Mouse (Mus musculus) small intestine, adult 2 months (tissue): ENCODE data around the gene Usp54. TPM values are rescaled to one million over a fixed set of nuclear protein-coding genes. Genes with fewer than 3 reads are reported as not detected.

Experiments
- H3K27ac ChIP-seq: fragments of 200-500 bp; 2 replicates; pipeline ENCODE4 v1.5.1; 2012; ENCODE audit warnings: low read depth, low read length, control low read depth, inconsistent platforms; ENCODE audit not compliant: insufficient read depth
- H3K27me3 ChIP-seq: fragments of 200-500 bp; 2 replicates; pipeline ENCODE4 v1.6.1; 2012; ENCODE audit warnings: mild to moderate bottlenecking, moderate library complexity, low read length, inconsistent platforms; ENCODE audit not compliant: control insufficient read depth, insufficient read depth
- H3K36me3 ChIP-seq: fragments of 200-500 bp; 2 replicates; pipeline ENCODE4 v1.6.1; 2012; ENCODE audit warnings: mild to moderate bottlenecking, low read length, control low read depth, inconsistent platforms; ENCODE audit not compliant: control insufficient read depth, insufficient read depth
- H3K4me1 ChIP-seq: fragments of 200-500 bp; 2 replicates; pipeline ENCODE4 v1.6.1; 2012; ENCODE audit warnings: low read length, inconsistent platforms, mixed read lengths; ENCODE audit not compliant: control insufficient read depth, insufficient read depth, insufficient read length
- H3K4me3 ChIP-seq: fragments of 200-500 bp; 2 replicates; pipeline ENCODE4 v1.5.1; 2012; ENCODE audit warnings: low read depth, mild to moderate bottlenecking, control low read depth, inconsistent platforms, low read length, moderate library complexity
- CTCF ChIP-seq: fragments of 200-500 bp; IDR thresholded peaks from 2 replicates; pipeline ENCODE4 v1.5.1; 2012; ENCODE audit warnings: low read depth, mild to moderate bottlenecking, control low read depth, inconsistent platforms, low read length, moderate library complexity, mixed read lengths; ENCODE audit not compliant: insufficient replicate concordance, insufficient read length; ENCODE audit errors: extremely low read depth
- POLR2A ChIP-seq: fragments of 200-500 bp; IDR thresholded peaks from 2 replicates; pipeline ENCODE4 v1.6.1; 2012; ENCODE audit warnings: low read depth, mild to moderate bottlenecking, control low read depth, inconsistent platforms, low read length, moderate library complexity
- WGBS: fragments of 180-500 bp; shearing (Covaris S2); methylation state at CpG from one replicate; pipeline ENCODE4 v1.1.7; 2018; 5-methylcytosine and 5-hydroxymethylcytosine counted together
- polyA plus RNA-seq: library from polyadenylated mRNA; depleted of rRNA; stranded (reverse); fragments of >200 nt; gene quantifications from 2 replicates; pipeline ENCODE4 v1.2.3, GENCODE M21; 2012

Usp54 gene
- polyA plus RNA-seq, 1 experiment = 1.4 TPM

DNA sequence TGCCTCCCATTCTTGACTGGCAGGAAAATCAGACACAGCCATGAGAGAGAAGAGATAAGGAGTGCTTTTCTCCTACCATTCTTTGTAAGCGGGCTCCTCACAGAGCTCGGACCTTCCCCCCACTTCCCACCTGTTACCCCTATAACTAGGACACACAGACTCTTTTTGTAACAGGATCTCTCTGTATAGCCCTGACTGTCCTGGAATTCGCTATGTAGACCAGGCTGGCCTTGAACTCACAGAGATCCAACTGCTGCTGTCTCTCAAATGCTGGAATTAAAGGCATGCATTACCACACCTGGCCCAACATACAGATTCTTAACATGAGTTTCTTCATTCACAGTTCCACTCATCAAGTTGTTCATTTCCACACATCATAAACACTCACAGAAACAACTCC, 21.9 kb upstream of the Usp54 start:
- 0 out of 2 replicates have a peak, but pooled peaks cover 5% of the 10 kb centered on the region for H3K27me3 ChIP-seq
- no peak overlapping the region for H3K4me3 ChIP-seq
- WGBS = 93% methylated on average over 3 of the region's 3 CpGs
- H3K36me3 ChIP-seq = no peaks in the 10 kb centered on the region
- peaks cover 7% of the 10 kb centered on the region for H3K4me1 ChIP-seq
- H3K27ac ChIP-seq = no peak overlapping the region
- TF ChIP-seq CTCF (no peak), POLR2A (no peak)

DNA sequence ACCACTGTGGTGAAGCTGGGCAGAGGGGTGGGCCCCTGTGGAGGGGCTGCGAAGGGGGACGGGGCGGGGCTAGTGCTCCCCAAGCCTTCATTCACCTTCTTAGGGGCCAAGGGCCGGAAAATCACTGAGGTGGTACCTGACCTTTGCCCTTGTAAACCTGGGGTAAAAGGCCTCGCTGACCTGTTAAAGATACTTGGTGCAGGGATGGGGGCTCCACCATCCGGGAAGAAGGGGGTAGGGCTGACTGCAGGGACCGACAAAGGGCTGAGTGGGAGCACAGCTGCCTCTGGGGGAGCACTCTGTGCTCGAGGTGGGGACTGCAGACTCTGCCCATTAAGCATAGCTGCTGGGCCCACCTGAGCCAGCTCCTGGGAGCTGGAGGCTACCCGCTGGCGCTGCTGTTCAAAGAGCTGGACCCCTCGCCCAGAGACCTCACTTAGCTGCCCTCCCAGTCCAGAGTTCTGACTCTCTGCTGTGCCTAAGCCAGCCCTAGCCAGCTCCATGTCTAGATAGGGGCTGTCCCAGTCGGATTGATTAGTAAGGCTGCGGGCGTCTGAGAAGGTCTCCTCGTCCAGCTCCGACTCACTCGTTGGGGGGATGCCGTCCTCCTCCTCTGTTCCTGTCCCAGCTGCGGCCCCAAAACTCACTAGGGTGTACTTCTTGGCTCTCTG, 20.9 kb upstream of the Usp54 start:
- Histone ChIP-seq H3K27ac (no peak overlapping the region), H3K4me3 (peak overlapping the region; percentile 77), H3K4me1 (peaks cover 5% of the 10 kb centered on the region), H3K27me3 (0 out of 2 replicates have a peak, but pooled peaks cover 5% of the 10 kb centered on the region), H3K36me3 (no peaks in the 10 kb centered on the region)
- TF ChIP-seq CTCF (no peak), POLR2A (no peak)
- WGBS = 36% methylated on average over 19 of the region's 19 CpGs

DNA sequence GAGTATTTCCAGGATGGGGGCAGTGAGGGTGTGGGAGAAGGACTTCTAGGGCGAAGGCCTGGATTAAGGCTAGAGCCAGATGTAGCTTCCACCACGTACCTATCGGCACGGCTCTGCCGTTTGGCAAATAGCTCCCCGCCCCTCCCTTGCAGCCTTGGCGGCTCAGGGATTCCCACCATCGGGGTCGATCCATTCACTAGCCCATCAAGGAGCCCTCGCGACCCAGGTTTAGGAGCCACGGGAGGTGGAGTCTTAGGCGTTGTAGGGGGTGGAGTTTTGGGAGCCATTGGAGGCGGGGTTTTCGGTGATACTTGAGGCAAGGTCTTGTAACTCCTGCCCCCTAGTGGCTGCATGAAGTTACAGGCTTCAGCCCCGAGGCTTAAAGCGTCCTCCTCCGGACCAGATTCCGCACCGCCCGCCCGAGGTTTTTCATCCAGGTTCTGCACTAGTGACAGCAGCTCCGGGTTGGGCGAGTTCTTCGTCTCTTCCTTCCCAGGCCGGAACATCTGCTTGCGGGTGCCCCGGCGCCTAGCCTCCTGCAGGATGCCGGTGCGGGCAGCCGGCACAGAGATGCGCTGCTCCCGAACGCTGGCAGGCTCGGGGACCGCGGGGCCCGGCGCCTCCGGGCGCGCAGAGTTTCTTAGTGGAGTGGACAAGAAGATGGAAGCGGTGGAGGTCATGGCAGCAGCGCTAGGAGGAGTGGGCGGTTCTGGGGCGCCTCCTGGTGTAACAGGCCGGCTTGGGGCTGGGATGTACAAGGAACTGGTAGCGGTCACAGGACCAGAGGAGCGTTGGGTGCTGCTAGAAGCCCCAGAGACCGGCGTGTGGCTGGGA, 20.2 kb upstream of the Usp54 start:
- Histone ChIP-seq H3K36me3 (no peaks in the 10 kb centered on the region), H3K27ac (0 out of 2 replicates have a peak overlapping the region, but pooled peaks have one; percentile 44), H3K4me1 (peaks cover 5% of the 10 kb centered on the region), H3K4me3 (peak overlapping the region; percentile 77), H3K27me3 (0 out of 2 replicates have a peak, but pooled peaks cover 5% of the 10 kb centered on the region)
- WGBS = 2% methylated on average over 52 of the region's 52 CpGs
- TF ChIP-seq CTCF = peak; percentile 90
- no peak; the same call in none of the 2 replicates for TF ChIP-seq POLR2A

DNA sequence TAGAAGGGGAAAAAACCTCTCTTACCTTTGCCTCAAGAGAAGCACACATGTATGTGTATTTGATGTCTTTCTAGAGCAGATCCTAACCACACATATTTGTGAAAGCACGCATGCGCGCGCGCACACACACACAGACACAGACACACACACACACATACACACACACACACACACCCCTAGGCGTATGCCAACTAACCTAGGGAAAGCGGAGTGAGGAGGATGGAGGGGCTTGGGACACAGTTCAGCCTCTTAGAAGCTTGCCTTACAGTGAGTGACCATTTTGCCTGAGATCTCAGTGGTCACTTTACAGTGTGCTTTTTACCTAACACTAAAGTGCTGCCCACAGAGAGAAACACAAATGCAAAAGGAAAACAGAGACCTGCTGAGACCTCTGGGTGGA, 18.8 kb upstream of the Usp54 start:
- H3K4me3 ChIP-seq = no peak overlapping the region
- no peak for TF ChIP-seq CTCF
- no peak for TF ChIP-seq POLR2A
- 0 out of 2 replicates have a peak, but pooled peaks cover 5% of the 10 kb centered on the region for H3K27me3 ChIP-seq
- peaks cover 5% of the 10 kb centered on the region for H3K4me1 ChIP-seq
- WGBS = 97% methylated on average over 7 of the region's 7 CpGs
- H3K27ac ChIP-seq = no peak overlapping the region
- no peaks in the 10 kb centered on the region for H3K36me3 ChIP-seq

DNA sequence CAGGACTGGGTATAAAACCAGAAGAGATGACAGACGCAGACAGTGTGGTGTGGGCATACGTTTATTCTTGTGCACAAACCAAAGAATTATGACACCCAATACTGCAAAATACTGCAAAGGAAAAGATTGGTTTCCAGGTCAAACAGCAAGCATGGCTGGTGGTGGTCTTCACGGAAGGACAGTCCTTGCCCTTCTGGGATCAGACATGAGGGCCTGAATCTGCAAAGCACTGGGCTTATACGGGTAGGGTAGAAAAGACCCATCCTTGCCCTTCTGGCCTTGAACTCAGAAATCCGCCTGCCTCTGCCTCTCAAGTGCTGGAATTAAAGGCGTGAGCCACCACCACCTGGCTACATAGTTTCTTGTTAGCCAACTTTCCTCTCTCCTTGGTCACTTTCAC, 18.0 kb upstream of the Usp54 start:
- 89% methylated on average over 6 of the region's 6 CpGs for WGBS
- TF ChIP-seq POLR2A = no peak
- TF ChIP-seq CTCF = no peak
- H3K4me1 ChIP-seq = peaks cover 5% of the 10 kb centered on the region
- no peak overlapping the region for H3K27ac ChIP-seq
- H3K4me3 ChIP-seq = no peak overlapping the region
- H3K36me3 ChIP-seq = no peaks in the 10 kb centered on the region
- 0 out of 2 replicates have a peak, but pooled peaks cover 5% of the 10 kb centered on the region for H3K27me3 ChIP-seq

DNA sequence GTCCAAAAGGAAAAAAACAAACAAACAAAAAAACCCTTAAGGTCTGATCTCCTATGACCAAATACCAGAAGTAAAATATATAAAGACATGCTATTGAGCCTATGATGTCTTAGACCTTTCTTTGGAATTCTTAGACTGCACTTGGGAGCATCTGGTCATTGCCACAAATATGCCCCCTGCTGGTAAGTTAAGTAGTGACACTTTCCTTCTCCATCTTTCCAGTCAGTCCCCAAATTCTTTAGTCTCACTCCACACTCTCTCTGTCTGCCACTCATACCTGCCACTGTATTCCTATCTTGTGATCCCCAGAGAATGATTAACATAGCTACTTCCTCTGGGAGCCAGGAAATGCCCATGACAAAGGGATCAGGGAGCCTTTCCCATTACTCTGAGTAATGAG, 17.5 kb upstream of the Usp54 start:
- peaks cover 5% of the 10 kb centered on the region for H3K4me1 ChIP-seq
- 0 out of 2 replicates have a peak, but pooled peaks cover 5% of the 10 kb centered on the region for H3K27me3 ChIP-seq
- H3K36me3 ChIP-seq = no peaks in the 10 kb centered on the region
- no peak overlapping the region for H3K27ac ChIP-seq
- TF ChIP-seq CTCF = no peak
- TF ChIP-seq POLR2A = no peak
- no peak overlapping the region for H3K4me3 ChIP-seq

DNA sequence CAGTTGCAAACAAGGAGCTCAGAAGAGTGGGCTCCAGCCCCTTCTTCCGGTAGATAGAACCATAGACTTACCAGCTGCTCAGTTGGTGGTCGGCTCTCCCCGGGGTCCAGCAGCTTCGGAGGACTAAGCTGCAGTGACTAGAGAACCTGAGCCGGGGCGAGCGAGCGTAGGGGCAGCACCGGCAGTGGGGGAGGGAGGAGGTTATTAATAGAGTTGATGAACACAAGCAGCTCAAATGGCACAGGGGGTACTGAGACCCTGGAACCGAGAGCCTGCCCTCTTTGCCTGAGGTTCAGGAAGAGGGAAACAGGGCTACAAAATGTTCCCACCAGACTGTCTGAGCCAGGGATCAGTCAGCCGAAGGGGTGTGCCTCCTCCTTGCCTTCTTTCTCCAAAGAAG, 15.5 kb upstream of the Usp54 start, which contains the start of gene Myoz1:
Gene Myoz1, minus strand, starts transcription at position 180 of the 400 bp plus-strand sequence.
- Histone ChIP-seq H3K4me3 (no peak within 1 kb of the TSS), H3K27ac (no peak within 1 kb of the TSS), H3K36me3 (no peaks in the 10 kb centered on the region), H3K4me1 (no peaks in the 10 kb centered on the region), H3K27me3 (no peaks in the 10 kb centered on the region)
- WGBS = 64% methylated on average over 11 of the region's 11 CpGs
- TF ChIP-seq CTCF = no peak
